Mouse (Mus musculus) erythroid progenitor cell, adult 5-6 weeks (primary cell): ENCODE results near the gene Cnot4. TPM values are rescaled to one million over a fixed set of nuclear protein-coding genes. Genes with fewer than 3 reads are reported as not detected.
A peak's percentile ranks its signal among the peaks of the same experiment; 100 is the strongest.

Experiments
- ATAC-seq: replicated peaks from 2 replicates; pipeline ENCODE4 v1.8.0; 2016; ENCODE audit warnings: moderate number of reproducible peaks, mild to moderate bottlenecking, moderate TSS enrichment, inconsistent platforms; ENCODE audit not compliant: poor library complexity, low FRiP score, severe bottlenecking
- total RNA-seq, 2 experiments: library from RNA; stranded (forward) in 1 of 2; stranded (reverse) in 1 of 2; fragments of 150-400 nt in 1 of 2; fragments of 186-747, 209-891 nt in 1 of 2; gene quantifications; 2 replicates each; pipeline versions ENCODE4 v1.2.3 to v1.2.4; 2015 to 2017; ENCODE audit warnings: low replicate concordance in 2 of 2

Gene Cnot4
- total RNA-seq, 2 experiments from 2014 or later, result 42.8 to 57.6 TPM

- ATAC-seq, result no peak
Observed at GRCm38 (mm10) chr6:35062446-35062845, 71.1 kb downstream of the Cnot4 start.

GRCm38 (mm10) chr6:35043127-35043526 lies 90.4 kb downstream of the Cnot4 start:
- ATAC-seq, result no peak

GRCm38 (mm10) chr6:35033341-35033740 lies 100.2 kb downstream of the Cnot4 start:
- ATAC-seq, result no peak

GRCm38 (mm10) chr6:35032704-35033103 lies 100.8 kb downstream of the Cnot4 start:
- ATAC-seq, result no peak

GRCm38 (mm10) chr6:35030811-35031210 lies 102.7 kb downstream of the Cnot4 start:
- ATAC-seq, result no peak

- no peak for ATAC-seq
Observed at GRCm38 (mm10) chr6:35030226-35030625, 103.3 kb downstream of the Cnot4 start.

GRCm38 (mm10) chr6:35028023-35028422 lies 105.5 kb downstream of the Cnot4 start:
- ATAC-seq, result no peak

- no peak for ATAC-seq
Observed at GRCm38 (mm10) chr6:35027257-35027656, 106.3 kb downstream of the Cnot4 start.

- no peak for ATAC-seq
Observed at GRCm38 (mm10) chr6:35016624-35017023, 116.9 kb downstream of the Cnot4 start.

- no peak for ATAC-seq
Observed at GRCm38 (mm10) chr6:35011953-35012352, 121.6 kb downstream of the Cnot4 start.

GRCm38 (mm10) chr6:35010705-35011104 lies 122.8 kb downstream of the Cnot4 start:
- ATAC-seq, result no peak

- ATAC-seq, result no peak
Observed at GRCm38 (mm10) chr6:35002261-35002669, 131.3 kb downstream of the Cnot4 start.

- no peak for ATAC-seq
Observed at GRCm38 (mm10) chr6:34999101-34999500, 134.4 kb downstream of the Cnot4 start.

GRCm38 (mm10) chr6:34996496-34996895 lies 137.0 kb downstream of the Cnot4 start:
- no peak for ATAC-seq

- ATAC-seq, result peak; percentile 81
Observed at GRCm38 (mm10) chr6:34995265-34995681, 138.3 kb downstream of the Cnot4 start.

GRCm38 (mm10) chr6:34994692-34995091 lies 138.8 kb downstream of the Cnot4 start:
- ATAC-seq, result peak; percentile 30; the same call in 1 of the 2 replicates

- ATAC-seq, result no peak
Observed at GRCm38 (mm10) chr6:34989263-34989662, 144.3 kb downstream of the Cnot4 start.

GRCm38 (mm10) chr6:34988081-34988761 lies 145.3 kb downstream of the Cnot4 start, which contains the start of gene Slc23a4:
Gene Slc23a4 (minus strand): TSS chr6:34988404.
- no peak for ATAC-seq

- no peak for ATAC-seq
Observed at GRCm38 (mm10) chr6:34987085-34987645, 146.4 kb downstream of the Cnot4 start.

- no peak for ATAC-seq
Observed at GRCm38 (mm10) chr6:34980661-34981060, 152.9 kb downstream of the Cnot4 start.

GRCm38 (mm10) chr6:34979291-34979690 lies 154.2 kb downstream of the Cnot4 start:
- no peak for ATAC-seq
